Mouse (Mus musculus) thymus, adult 2 months (tissue): ENCODE data around the gene Glrx5.

Experiments used
- CTCF ChIP-seq: fragments of 200-500 bp; IDR thresholded peaks from 2 replicates; pipeline ENCODE4 v1.5.1; 2012; ENCODE audit warnings: mild to moderate bottlenecking, control low read depth, low read length, moderate library complexity, borderline replicate concordance; ENCODE audit not compliant: control insufficient read depth, poor library complexity, insufficient read depth; ENCODE audit errors: extremely low read depth
- POLR2A ChIP-seq: fragments of 200-500 bp; IDR thresholded peaks from 2 replicates; pipeline ENCODE4 v1.6.1; 2012; ENCODE audit warnings: mild to moderate bottlenecking, low read length, control low read depth, moderate library complexity; ENCODE audit not compliant: control insufficient read depth, poor library complexity, insufficient read depth; ENCODE audit errors: extremely low read depth

DNA sequence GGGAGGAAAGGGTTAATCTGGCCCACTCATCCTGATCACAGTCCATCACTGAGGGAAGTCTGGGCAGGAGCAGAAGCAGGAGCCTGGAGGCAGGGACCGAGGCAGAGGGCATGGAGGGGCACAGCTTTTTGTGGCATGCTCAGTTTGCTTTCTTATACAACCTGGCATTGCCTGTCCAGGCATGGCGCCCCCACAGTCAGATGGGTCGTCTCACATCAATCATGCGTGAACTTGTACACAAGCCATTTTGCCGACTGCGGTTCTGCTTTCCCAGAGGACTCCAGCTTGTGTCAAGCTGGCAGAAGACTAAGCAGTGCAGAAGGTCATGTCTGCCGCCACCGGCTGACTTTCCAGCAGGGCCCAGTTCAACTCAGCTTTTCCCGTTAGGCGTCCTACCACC lies 34.0 kb downstream of the Glrx5 start:
- TF ChIP-seq POLR2A = no peak
- TF ChIP-seq CTCF = no peak
